Mouse (Mus musculus) forebrain, embryonic 16.5 days (tissue): ENCODE data around the gene Gabrp. TPM values are rescaled to one million over a fixed set of nuclear protein-coding genes. Genes with fewer than 3 reads are reported as not detected.

ENCODE experiments used
- ATAC-seq: fragments of 200-750 bp; cut with Nextera tagmentation; 2 replicates; pipeline ENCODE4 v1.8.0; 2017; ENCODE audit warnings: mild to moderate bottlenecking, moderate library complexity
- H3K27ac ChIP-seq: fragments of 300-500 bp; sonication (generic); 2 replicates; pipeline ENCODE4 v1.5.1; 2014; ENCODE audit warnings: low read length, control low read depth
- H3K27me3 ChIP-seq: fragments of 300-500 bp; sonication (generic); replicated peaks from 2 replicates; pipeline ENCODE4 v1.6.1; 2014; ENCODE audit warnings: low read length; ENCODE audit not compliant: control insufficient read depth, insufficient read depth
- H3K36me3 ChIP-seq: fragments of 300-500 bp; sonication (generic); 2 replicates; pipeline ENCODE4 v1.6.1; 2014; ENCODE audit not compliant: control insufficient read depth, insufficient read depth
- H3K4me1 ChIP-seq: fragments of 300-500 bp; sonication (generic); replicated peaks from 2 replicates; pipeline ENCODE4 v1.6.1; 2014; ENCODE audit warnings: low read length; ENCODE audit not compliant: control insufficient read depth, insufficient read depth
- H3K4me2 ChIP-seq: fragments of 300-500 bp; sonication (generic); 2 replicates; pipeline ENCODE4 v1.6.1; 2014; ENCODE audit warnings: mild to moderate bottlenecking, low read length, control low read depth
- H3K4me3 ChIP-seq: fragments of 300-500 bp; sonication (generic); replicated peaks from 2 replicates; pipeline ENCODE4 v1.5.1; 2014; ENCODE audit warnings: mild to moderate bottlenecking, low read length, control low read depth
- H3K9ac ChIP-seq: fragments of 300-500 bp; sonication (generic); replicated peaks from 2 replicates; pipeline ENCODE4 v1.6.1; 2014; ENCODE audit warnings: low read depth, low read length, control low read depth
- H3K9me3 ChIP-seq: fragments of 300-500 bp; sonication (generic); 2 replicates; pipeline ENCODE4 v1.6.1; 2016; ENCODE audit warnings: low read length; ENCODE audit not compliant: control insufficient read depth
- WGBS: fragments of 180-500 bp; shearing (Covaris S2); extraction: QIAGEN DNeasy Blood & Tissue Kit; methylation state at CpG from one replicate; pipeline ENCODE4 v1.1.7; 2014; 5-methylcytosine and 5-hydroxymethylcytosine counted together
- polyA plus RNA-seq: library from polyadenylated mRNA; unstranded; fragments of >200 nt; fragmentation: Nextera tagmentation; extraction: Ambion mirVana; gene quantifications from 2 replicates; pipeline ENCODE4 v1.2.1, GENCODE M21; 2015

Gabrp gene
- polyA plus RNA-seq: not detected in 2 replicates

DNA sequence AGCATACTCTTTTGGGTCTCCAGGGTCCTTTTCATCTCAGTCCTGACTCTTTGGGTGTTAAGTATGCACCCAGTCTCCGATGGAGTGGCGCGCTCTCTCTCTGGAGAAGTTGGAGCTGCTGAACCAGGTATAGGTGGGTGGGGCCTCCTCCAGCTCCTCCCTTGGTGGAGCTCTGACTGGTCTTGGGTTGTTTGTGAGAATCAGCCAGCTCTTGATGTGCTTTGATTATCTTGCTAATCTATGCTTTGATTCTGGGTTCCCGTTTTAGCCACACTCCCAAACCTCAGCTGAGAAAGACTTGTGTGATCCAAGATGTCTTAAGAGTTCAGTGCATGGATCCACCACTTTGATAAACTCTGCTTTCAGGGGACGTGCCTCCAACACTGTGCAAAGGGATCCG lies at the start of gene Gabrp:
Gabrp (minus strand) TSS at position 101 of the 400 bp plus-strand sequence.
- no peaks in the 10 kb centered on the region for H3K27me3 ChIP-seq
- no peak for ATAC-seq
- no peak within 1 kb of the TSS for H3K4me2 ChIP-seq
- 53% methylated on average over 6 of the region's 6 CpGs for WGBS
- no peak within 1 kb of the TSS for H3K27ac ChIP-seq
- no peaks in the 10 kb centered on the region for H3K9me3 ChIP-seq
- H3K36me3 ChIP-seq: no peaks in the 10 kb centered on the region
- H3K4me1 ChIP-seq: no peaks in the 10 kb centered on the region
- no peak within 1 kb of the TSS for H3K9ac ChIP-seq
- no peak within 1 kb of the TSS for H3K4me3 ChIP-seq

DNA sequence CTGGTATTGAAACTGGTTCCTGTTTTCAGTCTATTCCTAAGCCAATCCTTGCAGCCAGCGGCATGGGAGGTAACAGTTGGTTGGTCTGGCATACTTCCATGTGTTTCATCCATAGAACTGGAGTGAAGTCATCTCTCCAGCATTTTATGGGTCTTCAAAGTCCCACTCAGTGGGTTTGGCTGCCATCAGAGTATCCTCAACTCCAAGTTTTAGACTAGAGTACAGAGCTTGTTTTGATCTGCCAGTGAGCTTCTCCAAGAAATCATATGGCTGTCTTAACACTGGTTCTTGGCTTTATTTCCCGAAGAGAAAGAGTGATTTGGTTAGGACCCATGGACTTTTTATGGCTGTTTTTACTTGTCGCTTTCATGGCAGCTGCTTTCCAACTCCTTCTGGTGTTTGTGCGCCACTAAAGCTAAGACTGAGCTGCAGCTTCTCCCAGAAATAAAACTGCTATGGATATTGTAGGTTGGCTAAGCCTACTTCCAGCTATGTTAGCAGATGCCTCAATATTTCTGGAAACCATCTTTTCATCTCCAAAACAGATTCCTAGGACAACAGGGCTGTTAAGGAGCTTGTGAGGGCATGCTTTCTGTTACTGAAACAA lies 48.5 kb upstream of the Gabrp start:
- Histone ChIP-seq H3K27me3 (no peaks in the 10 kb centered on the region), H3K4me3 (no peak overlapping the region), H3K36me3 (no peaks in the 10 kb centered on the region), H3K27ac (no peak overlapping the region), H3K4me2 (no peak overlapping the region), H3K4me1 (no peaks in the 10 kb centered on the region), H3K9me3 (no peaks in the 10 kb centered on the region), H3K9ac (no peak overlapping the region)
- 78% methylated on average over 4 of the region's 4 CpGs for whole genome bisulfite sequencing
- peak; percentile 72 for ATAC-seq

DNA sequence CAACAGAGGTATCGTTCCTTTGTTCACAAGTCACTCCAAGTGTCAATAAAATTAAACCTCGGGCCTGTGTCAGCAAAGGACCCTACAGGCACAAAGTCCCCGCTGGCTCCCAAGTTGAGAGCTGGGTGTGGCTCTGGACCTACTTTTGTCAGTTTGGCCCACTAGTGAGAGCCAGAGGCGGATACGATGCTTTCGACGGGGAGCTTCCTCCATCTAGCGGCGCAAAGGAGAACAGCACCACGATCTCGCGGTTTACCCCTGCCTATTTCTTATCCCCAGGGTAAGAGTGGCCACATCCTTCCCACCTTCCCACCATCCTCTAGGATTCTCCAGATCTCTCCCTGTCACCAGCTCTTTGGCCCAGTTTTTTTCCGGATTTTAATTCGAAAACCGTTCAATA lies 35.5 kb upstream of the Gabrp start:
- WGBS: 7% methylated on average over 15 of the region's 15 CpGs
- H3K9ac ChIP-seq: no peak overlapping the region
- H3K4me2 ChIP-seq: no peak overlapping the region
- H3K4me1 ChIP-seq: no peaks in the 10 kb centered on the region
- no peak overlapping the region for H3K27ac ChIP-seq
- no peaks in the 10 kb centered on the region for H3K36me3 ChIP-seq
- peak; percentile 78 for ATAC-seq
- no peak overlapping the region for H3K4me3 ChIP-seq
- no peaks in the 10 kb centered on the region for H3K9me3 ChIP-seq
- H3K27me3 ChIP-seq: no peaks in the 10 kb centered on the region; the same call in 1 of the 2 replicates

DNA sequence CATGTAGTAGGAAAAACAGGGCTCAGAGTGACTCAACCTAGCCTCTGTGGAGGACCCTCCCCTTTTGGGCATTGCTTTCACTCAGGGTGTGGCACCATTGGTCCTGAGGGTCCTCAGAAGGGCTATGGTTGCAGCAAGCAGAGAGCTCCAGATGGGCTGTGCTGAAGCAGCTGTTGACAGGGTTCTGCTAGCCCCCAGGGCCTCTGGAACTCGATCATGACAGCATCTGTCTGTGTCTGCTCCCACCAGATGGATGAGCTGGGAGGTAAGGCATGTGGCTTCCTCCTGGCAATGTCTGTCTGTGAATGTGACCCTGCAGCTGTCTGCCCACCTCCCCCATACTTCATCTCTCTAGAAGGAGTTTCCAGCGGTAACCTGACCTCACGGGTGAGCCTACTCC lies 29.0 kb upstream of the Gabrp start:
- H3K4me3 ChIP-seq: no peak overlapping the region
- H3K4me1 ChIP-seq: no peaks in the 10 kb centered on the region
- no peaks in the 10 kb centered on the region for H3K36me3 ChIP-seq
- no peaks in the 10 kb centered on the region for H3K9me3 ChIP-seq
- no peak for ATAC-seq
- 66% methylated on average over 3 of the region's 3 CpGs for WGBS
- H3K4me2 ChIP-seq: no peak overlapping the region
- H3K27me3 ChIP-seq: no peaks in the 10 kb centered on the region; the same call in 1 of the 2 replicates
- no peak overlapping the region for H3K27ac ChIP-seq
- H3K9ac ChIP-seq: no peak overlapping the region

DNA sequence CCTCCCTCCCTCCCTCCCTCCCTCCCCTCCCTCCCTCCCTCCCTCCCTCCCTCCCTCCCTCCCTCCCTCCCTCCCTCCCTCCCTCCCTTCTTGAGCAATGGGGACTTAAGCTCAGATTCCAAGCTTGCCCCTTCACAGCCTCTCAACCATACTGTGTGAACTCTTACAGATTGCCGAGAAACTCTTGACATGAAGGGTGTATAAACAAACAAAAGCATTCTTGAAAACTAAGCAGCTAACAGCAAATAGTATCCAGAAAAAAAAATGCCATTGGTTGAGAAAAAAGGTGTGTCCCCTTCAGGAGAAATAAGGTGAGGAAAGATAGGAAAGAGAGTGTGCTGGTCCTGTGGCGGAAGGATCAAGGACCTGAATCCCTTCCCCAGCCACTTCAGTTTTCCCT lies 24.4 kb upstream of the Gabrp start:
- Histone ChIP-seq H3K27ac (no peak overlapping the region), H3K9ac (no peak overlapping the region), H3K27me3 (no peaks in the 10 kb centered on the region), H3K4me1 (peaks cover 3% of the 10 kb centered on the region; the same call in 1 of the 2 replicates), H3K4me3 (no peak overlapping the region), H3K36me3 (no peaks in the 10 kb centered on the region), H3K4me2 (no peak overlapping the region), H3K9me3 (no peaks in the 10 kb centered on the region)
- ATAC-seq: no peak
- WGBS: 62% methylated on average over 2 of the region's 2 CpGs

DNA sequence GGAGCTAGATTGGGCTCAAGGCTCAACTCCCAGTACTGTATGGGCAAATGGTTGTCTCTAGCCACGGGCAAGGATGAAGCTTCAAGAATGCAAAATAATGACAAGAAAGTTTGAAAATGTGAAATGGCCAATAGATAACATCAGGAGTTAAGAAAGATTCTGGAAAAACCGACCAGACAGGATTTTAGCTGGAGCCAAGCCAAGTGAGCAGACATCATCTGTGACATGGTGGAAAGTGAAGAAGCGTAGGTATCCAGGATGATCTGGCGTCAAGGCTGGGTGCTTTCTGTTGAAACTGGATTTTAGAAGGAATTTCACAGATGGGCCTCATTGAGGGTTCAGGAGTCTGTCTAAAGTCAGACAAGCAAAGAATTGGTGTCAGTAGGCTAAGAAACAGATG lies 20.2 kb upstream of the Gabrp start, which contains the start of gene D130052B06Rik:
D130052B06Rik (plus strand) TSS at position 317 of the 400 bp plus-strand sequence.
- Histone ChIP-seq H3K4me1 (peaks cover 3% of the 10 kb centered on the region; the same call in 1 of the 2 replicates), H3K27me3 (no peaks in the 10 kb centered on the region), H3K27ac (no peak within 1 kb of the TSS), H3K4me3 (no peak within 1 kb of the TSS), H3K9ac (no peak within 1 kb of the TSS), H3K9me3 (no peaks in the 10 kb centered on the region), H3K36me3 (no peaks in the 10 kb centered on the region), H3K4me2 (no peak within 1 kb of the TSS)
- WGBS: 69% methylated on average over 4 of the region's 4 CpGs
- no peak for ATAC-seq

DNA sequence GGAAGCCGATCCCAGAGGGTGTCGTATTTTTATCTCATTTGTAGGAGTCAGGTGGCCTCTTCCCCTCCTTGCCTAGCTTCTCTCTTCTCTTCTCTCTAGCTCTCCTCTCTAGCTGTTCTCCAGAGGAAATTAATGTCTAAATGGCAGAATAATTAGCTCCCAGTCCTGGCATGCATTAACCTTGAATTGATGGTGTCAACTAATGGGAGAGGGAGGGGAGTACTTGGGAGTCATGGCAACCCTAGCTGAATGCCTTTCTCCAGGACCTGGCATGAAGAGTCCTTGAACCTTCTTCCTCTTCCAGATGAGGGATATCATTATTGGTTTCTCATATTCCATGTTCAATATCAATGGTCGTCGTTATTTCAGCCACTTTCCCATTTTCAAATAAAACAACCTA lies 17.9 kb upstream of the Gabrp start:
- WGBS: 64% methylated on average over 4 of the region's 4 CpGs
- 0 out of 2 replicates have a peak, but pooled peaks have one; percentile 28 for ATAC-seq
- Histone ChIP-seq H3K4me1 (peaks cover 2% of the 10 kb centered on the region; the same call in 1 of the 2 replicates), H3K27me3 (no peaks in the 10 kb centered on the region), H3K36me3 (no peaks in the 10 kb centered on the region), H3K4me3 (no peak overlapping the region), H3K4me2 (no peak overlapping the region), H3K9ac (no peak overlapping the region), H3K27ac (no peak overlapping the region), H3K9me3 (no peaks in the 10 kb centered on the region)

DNA sequence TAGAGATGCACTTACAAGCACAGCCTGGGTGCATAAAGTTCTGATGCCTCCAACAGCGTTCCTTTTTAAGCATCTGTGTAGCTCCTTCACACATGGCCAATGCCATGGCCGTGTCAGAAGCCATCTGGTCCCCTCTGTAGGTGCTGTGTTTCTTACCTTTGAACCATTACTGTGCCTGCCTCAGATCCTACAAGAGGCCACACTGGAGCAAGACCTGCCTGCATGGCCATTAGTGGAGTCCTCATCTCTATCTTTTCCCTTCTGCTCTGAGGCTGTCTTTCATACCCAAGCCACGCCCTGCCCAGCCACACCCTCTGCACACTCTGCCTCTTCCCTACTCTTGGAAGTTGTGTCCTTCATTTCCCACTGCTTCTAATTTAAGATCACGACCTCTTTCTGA lies 14.1 kb upstream of the Gabrp start:
- H3K9ac ChIP-seq: no peak overlapping the region
- no peaks in the 10 kb centered on the region for H3K9me3 ChIP-seq
- H3K4me2 ChIP-seq: no peak overlapping the region
- H3K27ac ChIP-seq: no peak overlapping the region
- no peak for ATAC-seq
- H3K36me3 ChIP-seq: no peaks in the 10 kb centered on the region
- WGBS: 87% methylated on average over 4 of the region's 4 CpGs
- no peaks in the 10 kb centered on the region for H3K4me1 ChIP-seq
- no peak overlapping the region for H3K4me3 ChIP-seq
- H3K27me3 ChIP-seq: no peaks in the 10 kb centered on the region

DNA sequence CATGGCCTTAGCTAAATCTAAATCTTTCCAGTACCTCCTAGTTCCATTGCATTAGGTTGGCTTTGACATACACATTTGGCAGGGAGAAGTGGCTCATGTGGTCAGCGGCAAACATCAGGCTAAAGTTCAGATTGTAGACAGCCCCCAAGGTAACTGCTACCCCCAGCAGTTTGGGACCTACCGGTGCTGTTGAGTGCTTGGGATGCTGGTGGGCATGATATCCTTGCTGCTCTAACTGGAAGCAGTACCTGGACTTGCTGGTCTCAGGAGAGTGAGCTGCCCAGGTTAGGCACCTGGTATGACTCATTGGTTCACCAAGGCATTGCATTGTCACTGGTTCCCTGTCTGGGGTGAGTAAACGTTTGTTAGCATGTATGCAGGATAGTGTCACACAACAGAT lies 12.0 kb upstream of the Gabrp start:
- H3K4me2 ChIP-seq: no peak overlapping the region
- no peaks in the 10 kb centered on the region for H3K27me3 ChIP-seq
- no peak overlapping the region for H3K27ac ChIP-seq
- no peaks in the 10 kb centered on the region for H3K36me3 ChIP-seq
- H3K9ac ChIP-seq: no peak overlapping the region
- H3K4me3 ChIP-seq: no peak overlapping the region
- H3K4me1 ChIP-seq: no peaks in the 10 kb centered on the region
- no peaks in the 10 kb centered on the region for H3K9me3 ChIP-seq
- no peak for ATAC-seq
- WGBS: 90% methylated on average over 3 of the region's 3 CpGs

DNA sequence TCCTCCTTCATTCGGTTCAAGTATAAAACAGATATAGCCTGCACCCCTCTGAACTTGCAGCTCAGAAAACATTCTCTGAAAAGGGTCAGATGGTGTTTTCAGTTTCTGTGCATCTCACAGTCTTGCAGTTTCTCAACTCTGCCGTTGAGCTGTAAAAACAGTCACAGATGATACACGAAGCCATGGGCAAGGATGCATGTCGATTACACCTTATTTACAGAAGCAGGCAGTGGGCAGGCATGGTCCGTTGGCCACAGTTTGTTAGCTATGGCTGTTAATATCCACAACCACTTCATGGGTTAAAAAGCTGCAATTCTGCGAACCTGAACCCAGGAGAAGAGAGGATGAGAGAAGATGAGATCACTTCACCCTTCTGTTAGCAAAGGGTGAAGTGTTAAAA lies 7.9 kb upstream of the Gabrp start:
- H3K36me3 ChIP-seq: no peaks in the 10 kb centered on the region
- H3K9me3 ChIP-seq: no peaks in the 10 kb centered on the region
- H3K4me3 ChIP-seq: no peak overlapping the region
- no peaks in the 10 kb centered on the region for H3K27me3 ChIP-seq
- no peak overlapping the region for H3K9ac ChIP-seq
- no peak overlapping the region for H3K4me2 ChIP-seq
- no peak overlapping the region for H3K27ac ChIP-seq
- H3K4me1 ChIP-seq: no peaks in the 10 kb centered on the region
- no peak for ATAC-seq
- WGBS: 86% methylated on average over 6 of the region's 6 CpGs
